Mouse (Mus musculus): Measurements from ENCODE around the gene Xpo1. TPM values are rescaled to one million over a fixed set of nuclear protein-coding genes. Genes with fewer than 3 reads are reported as not detected.

Xpo1 gene
- polyA plus RNA-seq, 2 experiments, result 25.7 to 50.3 TPM

GRCm38 (mm10) chr11:23329413-23329812 is 73.6 kb downstream of the Xpo1 start:
- 82% methylated on average over 2 of the region's 2 CpGs for WGBS (ENCODE audit: insufficient replicate concordance)
- DNase-seq (ENCODE audit: low read depth in 3 of 3, low spot score in 3 of 3) (no peak), ATAC-seq (ENCODE audit: insufficient read depth) (no peak)
- Histone ChIP-seq H3K27ac (no peak overlapping the region), H3K4me2 (ENCODE audit: low read depth) (no peak overlapping the region), H3K9ac (replicated peaks) (no peak overlapping the region), H3K36me3 (replicated peaks; ENCODE audit: control insufficient read depth, insufficient read depth, low read depth) (no peaks in the 10 kb centered on the region), H3K27me3 (ENCODE audit: control insufficient read depth, insufficient read depth, low read length) (no peaks in the 10 kb centered on the region), H3K4me1 (replicated peaks; ENCODE audit: control insufficient read depth in 2 of 2, insufficient read depth in 2 of 2, low read length in 1 of 2) (0 out of 4 replicates have a peak, but pooled peaks cover 0 to 2% of the 10 kb centered on the region in 2 experiments), H3K9me3 (ENCODE audit: control insufficient read depth, low read length) (no peaks in the 10 kb centered on the region), H3K4me3 (ENCODE audit: insufficient read depth in 1 of 2, low read depth in 2 of 2, low read length in 2 of 2) (no peak overlapping the region)
- no peak for TF ChIP-seq EP300 (IDR thresholded peaks at IDR 0.05; ENCODE audit: low read depth)
- TF ChIP-seq CTCF (IDR thresholded peaks at IDR 0.05; ENCODE audit: low read depth), result no peak

DNA sequence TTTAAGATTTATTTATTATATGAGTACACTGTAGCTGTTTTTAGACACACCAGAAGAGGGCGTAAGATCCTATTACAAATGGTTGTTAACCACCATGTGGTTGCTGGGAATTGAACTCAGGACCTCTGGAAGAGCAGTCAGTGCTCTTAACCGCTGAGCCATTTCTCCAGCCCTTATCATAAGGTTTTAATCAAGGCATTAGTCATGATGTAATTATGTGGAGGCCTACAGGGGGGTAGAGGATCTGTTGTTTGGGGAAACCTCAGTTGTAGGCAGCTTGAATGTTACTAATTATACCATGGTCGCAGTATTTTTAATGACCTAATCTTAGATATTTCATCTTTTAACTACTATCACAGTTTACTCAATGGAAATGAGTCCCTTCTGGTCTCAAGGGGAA is 76.3 kb downstream of the Xpo1 start:
- Histone ChIP-seq H3K4me1 (replicated peaks; ENCODE audit: control insufficient read depth in 2 of 2, insufficient read depth in 2 of 2, low read length in 1 of 2) (0 out of 4 replicates have a peak, but pooled peaks cover 0 to 2% of the 10 kb centered on the region in 2 experiments), H3K9me3 (ENCODE audit: control insufficient read depth, low read length) (no peaks in the 10 kb centered on the region), H3K9ac (replicated peaks) (no peak overlapping the region), H3K4me3 (ENCODE audit: insufficient read depth in 1 of 2, low read depth in 2 of 2, low read length in 2 of 2) (no peak overlapping the region), H3K36me3 (replicated peaks; ENCODE audit: control insufficient read depth, insufficient read depth, low read depth) (0 out of 2 replicates have a peak, but pooled peaks cover 4% of the 10 kb centered on the region), H3K27me3 (ENCODE audit: control insufficient read depth, insufficient read depth, low read length) (no peaks in the 10 kb centered on the region), H3K27ac (no peak overlapping the region), H3K4me2 (ENCODE audit: low read depth) (no peak overlapping the region)
- 72% methylated on average over 3 of the region's 3 CpGs for WGBS (ENCODE audit: insufficient replicate concordance)
- ATAC-seq (ENCODE audit: insufficient read depth) (no peak), DNase-seq (ENCODE audit: low read depth in 3 of 3, low spot score in 3 of 3) (no peak)
- TF ChIP-seq EP300 (IDR thresholded peaks at IDR 0.05; ENCODE audit: low read depth) (no peak), CTCF (IDR thresholded peaks at IDR 0.05; ENCODE audit: low read depth) (no peak)

GRCm38 (mm10) chr11:23335160-23335559 is 79.3 kb downstream of the Xpo1 start:
- H3K9ac ChIP-seq (replicated peaks), result no peak overlapping the region
- no peak for ATAC-seq (ENCODE audit: insufficient read depth)
- H3K27me3 ChIP-seq (ENCODE audit: control insufficient read depth, insufficient read depth, low read length), result no peaks in the 10 kb centered on the region
- TF ChIP-seq CTCF (IDR thresholded peaks at IDR 0.05; ENCODE audit: low read depth) (no peak), EP300 (IDR thresholded peaks at IDR 0.05; ENCODE audit: low read depth) (no peak)
- WGBS (ENCODE audit: insufficient replicate concordance), result 61% methylated on average over 1 of the region's 1 CpGs
- H3K4me1 ChIP-seq (replicated peaks; ENCODE audit: control insufficient read depth in 2 of 2, insufficient read depth in 2 of 2, low read length in 1 of 2), result 0 out of 4 replicates have a peak, but pooled peaks cover 0 to 2% of the 10 kb centered on the region in 2 experiments
- H3K9me3 ChIP-seq (ENCODE audit: control insufficient read depth, low read length), result no peaks in the 10 kb centered on the region
- no peak overlapping the region for H3K27ac ChIP-seq
- no peak overlapping the region for H3K4me3 ChIP-seq (ENCODE audit: insufficient read depth in 1 of 2, low read depth in 2 of 2, low read length in 2 of 2)
- no peak for DNase-seq (ENCODE audit: low read depth in 3 of 3, low spot score in 3 of 3)
- H3K36me3 ChIP-seq (replicated peaks; ENCODE audit: control insufficient read depth, insufficient read depth, low read depth), result peaks cover 10% of the 10 kb centered on the region
- H3K4me2 ChIP-seq (ENCODE audit: low read depth), result no peak overlapping the region

Other genes with a start within 250 kb of the Xpo1 start
- gene Fam161a, start 248.5 kb upstream of the Xpo1 start, polyA plus RNA-seq (2012; rRNA removed), result 0.61 and 0.93 TPM in 2 replicates
- gene Fam161a, start 248.5 kb upstream of the Xpo1 start, polyA plus RNA-seq (2014; fragmentation: Nextera tagmentation; extraction: Ambion mirVana), result 1.4 and 1.9 TPM in 2 replicates
- 6.3 and 9.9 TPM in 2 replicates for gene Usp34, start 50.9 kb downstream of the Xpo1 start, polyA plus RNA-seq (2012; rRNA removed)
- 11.1 and 12.4 TPM in 2 replicates for gene Usp34, start 50.9 kb downstream of the Xpo1 start, polyA plus RNA-seq (2014; fragmentation: Nextera tagmentation; extraction: Ambion mirVana)
- gene Ahsa2, start 242.0 kb downstream of the Xpo1 start, polyA plus RNA-seq (2012; rRNA removed), result 6.7 and 16.8 TPM in 2 replicates
- 23.2 and 27.7 TPM in 2 replicates for gene Ahsa2, start 242.0 kb downstream of the Xpo1 start, polyA plus RNA-seq (2014; fragmentation: Nextera tagmentation; extraction: Ambion mirVana)

Measured in liver, embryonic 14.5 days (tissue).